Mouse (Mus musculus) inflammation-experienced regulatory T-cells, adult 6 months (primary cell): ENCODE data around the gene B4galnt3. TPM values are rescaled to one million over a fixed set of nuclear protein-coding genes. Genes with fewer than 3 reads are reported as not detected.

Experiments
- ATAC-seq: one replicate; pipeline ENCODE4 v1.8.0; 2017
- polyA plus RNA-seq, 3 experiments: library from polyadenylated mRNA; unstranded; fragments of 100-300 nt; shearing (Covaris generic); gene quantifications; one replicate each; pipeline ENCODE4 v1.2.1; 2017

The B4galnt3 gene
- polyA plus RNA-seq, 3 experiments from 2014 or later = 0.19 TPM; not detected in 2

DNA sequence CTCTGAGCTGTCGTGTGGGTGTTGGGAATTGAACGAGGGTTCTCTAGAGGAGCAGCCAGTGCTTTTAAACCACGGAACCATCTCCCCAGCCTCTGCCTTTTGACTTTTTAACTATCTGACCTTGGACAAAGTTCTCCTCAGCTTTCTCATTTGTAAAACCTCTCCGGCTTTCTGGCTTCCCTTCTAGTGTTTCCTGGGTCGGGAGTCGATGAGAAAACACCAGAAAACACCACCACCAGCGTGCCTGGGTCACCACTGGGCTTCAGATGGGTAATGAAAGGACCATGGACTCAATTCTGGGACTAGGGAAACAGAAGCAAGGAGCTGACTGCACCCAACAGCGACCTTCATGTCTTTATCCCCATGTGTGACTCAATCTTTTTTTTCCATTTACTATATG lies 20.2 kb downstream of the B4galnt3 start:
- ATAC-seq = no peak

GRCm38 (mm10) chr6:120264151-120264550 lies 30.2 kb downstream of the B4galnt3 start:
- ATAC-seq = no peak

DNA sequence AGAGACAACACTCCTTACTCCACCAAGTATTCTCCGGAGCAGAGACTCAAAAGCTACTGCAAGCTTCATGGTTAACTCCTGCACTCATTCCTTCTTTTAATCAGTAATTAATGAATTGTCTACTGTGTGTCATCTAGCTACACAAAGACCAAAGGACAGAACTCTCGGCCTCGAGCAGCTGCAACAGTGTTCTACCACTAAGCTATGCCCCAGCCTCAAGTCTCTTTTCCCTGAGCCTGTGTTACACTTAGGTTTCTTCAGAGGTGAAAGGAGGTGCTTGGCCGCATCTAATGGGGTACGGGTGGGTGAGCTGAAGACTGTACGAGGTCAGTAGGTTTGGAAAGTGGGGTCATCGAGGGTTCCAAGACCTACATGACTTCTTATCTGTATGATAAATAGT lies 30.8 kb downstream of the B4galnt3 start:
- ATAC-seq = no peak

GRCm38 (mm10) chr6:120262886-120263531 lies 31.4 kb downstream of the B4galnt3 start:
- ATAC-seq = no peak

DNA sequence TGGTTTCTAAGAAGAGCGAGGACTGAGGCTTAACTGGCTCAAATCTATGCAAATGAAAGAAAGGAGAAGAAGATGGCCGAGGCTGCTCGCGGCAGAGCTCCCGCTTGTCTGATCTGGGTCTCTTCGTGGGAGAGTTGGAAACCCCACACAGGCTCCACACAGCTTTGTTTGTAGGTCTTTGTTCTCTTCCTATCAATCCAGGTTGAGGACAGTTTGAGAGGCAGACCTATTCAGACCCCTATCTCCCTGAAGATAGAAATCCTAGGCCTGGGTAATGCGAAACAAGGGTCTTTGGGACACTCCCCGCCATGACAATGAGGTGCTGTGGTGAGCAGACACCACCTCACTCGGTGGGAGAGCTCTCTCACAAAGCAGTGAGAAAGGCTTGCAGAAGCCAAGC lies 34.9 kb downstream of the B4galnt3 start:
- ATAC-seq = no peak

- ATAC-seq = no peak
Observed at GRCm38 (mm10) chr6:120256431-120256935, 37.9 kb downstream of the B4galnt3 start.

DNA sequence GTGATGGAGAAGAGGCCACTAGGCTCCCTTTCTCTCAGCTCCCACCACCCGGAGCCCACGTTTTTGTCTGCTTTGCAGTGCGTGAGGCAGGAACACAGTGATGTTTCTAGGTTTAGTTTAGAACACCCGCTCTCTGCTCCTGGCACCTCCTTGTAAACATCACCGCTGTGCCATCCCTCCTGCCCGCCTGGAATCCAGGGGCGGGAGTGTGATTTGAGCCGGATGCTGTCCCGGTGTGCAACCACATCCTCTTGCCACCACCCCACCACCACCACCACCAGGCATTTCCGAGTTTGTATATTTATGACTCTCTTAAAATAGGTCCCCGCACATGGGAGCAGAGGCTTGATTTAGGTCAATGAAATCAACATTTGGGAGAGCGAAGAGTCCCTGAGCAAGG lies 38.7 kb downstream of the B4galnt3 start:
- no peak for ATAC-seq

- ATAC-seq = no peak
Observed at GRCm38 (mm10) chr6:120255144-120255543, 39.2 kb downstream of the B4galnt3 start.

DNA sequence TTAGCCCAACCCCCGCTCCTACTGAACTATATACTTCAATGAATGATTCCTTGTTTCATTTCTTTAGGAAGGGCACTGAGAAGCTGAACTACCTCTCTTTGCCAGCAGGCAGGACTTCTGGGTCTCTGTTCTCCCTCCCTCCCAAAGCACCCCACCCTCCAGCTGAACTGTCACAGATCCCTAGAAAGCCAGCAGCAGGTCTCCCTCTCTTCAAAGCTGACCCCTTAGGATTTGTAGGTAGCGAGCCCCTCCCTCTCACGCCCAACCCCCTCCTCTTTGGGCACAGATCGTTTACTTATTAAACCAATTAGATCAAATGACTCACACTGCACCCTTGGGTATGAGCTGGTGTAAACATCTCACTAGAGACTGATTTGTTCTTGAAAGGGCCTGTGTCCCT lies 39.7 kb downstream of the B4galnt3 start:
- no peak for ATAC-seq

- no peak for ATAC-seq
Observed at GRCm38 (mm10) chr6:120252741-120253140, 41.6 kb downstream of the B4galnt3 start.

DNA sequence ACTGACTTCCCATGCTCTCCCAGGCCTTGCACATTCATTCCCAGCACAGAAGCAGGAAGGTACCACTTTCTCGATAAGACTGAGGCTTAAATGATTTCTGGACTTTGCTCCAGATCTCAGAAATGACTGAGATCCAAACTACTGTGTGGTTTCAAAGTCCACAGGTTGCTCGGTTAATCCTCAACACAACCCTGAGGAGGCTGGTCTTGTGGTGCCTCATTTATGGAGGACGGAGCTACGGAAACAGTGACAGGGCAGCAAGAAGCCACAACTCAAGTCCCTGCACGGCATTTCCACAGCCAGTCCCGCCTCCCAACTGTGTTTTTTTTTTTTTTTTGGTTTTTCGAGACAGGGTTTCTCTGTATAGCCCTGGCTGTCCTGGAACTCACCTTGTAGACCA lies 43.3 kb downstream of the B4galnt3 start:
- ATAC-seq = no peak

DNA sequence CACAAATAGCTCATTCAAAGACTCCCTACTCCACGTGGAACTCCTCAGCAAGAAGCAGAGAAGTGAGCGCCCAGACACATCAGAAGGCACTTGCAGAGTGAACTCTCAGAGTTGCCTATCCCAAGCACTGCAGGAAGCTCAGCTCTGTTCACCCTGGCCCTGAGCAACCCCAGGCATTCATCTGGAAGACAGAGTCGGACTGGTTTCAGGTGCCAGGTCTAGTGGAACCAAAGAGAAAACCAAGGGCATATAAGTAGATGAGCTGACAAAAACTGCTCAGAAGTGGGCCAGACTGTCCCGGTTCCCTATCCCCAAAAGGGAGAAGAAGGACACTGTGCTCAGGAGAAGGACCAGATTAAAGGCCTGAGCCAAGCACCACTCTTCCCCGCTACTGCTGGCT lies 44.5 kb downstream of the B4galnt3 start:
- no peak for ATAC-seq

- ATAC-seq = no peak
Observed at GRCm38 (mm10) chr6:120246676-120247075, 47.7 kb downstream of the B4galnt3 start.

DNA sequence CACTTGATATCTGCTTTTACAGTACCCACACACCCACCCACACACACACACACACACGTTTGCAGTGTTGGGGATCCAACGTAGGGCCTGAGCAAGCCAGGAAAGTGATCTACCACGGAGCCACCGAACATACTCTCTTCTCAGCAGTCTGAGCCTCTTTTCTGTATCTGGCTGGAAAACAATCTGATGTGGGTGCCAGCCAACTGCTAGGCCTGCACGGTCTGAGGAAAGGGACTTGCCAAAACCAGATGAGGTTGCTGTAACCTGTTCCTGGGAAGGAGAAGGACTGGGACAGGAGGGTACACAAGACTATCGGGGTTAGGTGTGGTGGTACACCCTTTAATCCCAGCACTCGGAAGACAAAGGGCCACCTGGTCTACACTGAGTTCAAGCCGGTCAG lies 51.1 kb downstream of the B4galnt3 start:
- no peak for ATAC-seq

- ATAC-seq = no peak
Observed at GRCm38 (mm10) chr6:120242530-120242929, 51.8 kb downstream of the B4galnt3 start.

DNA sequence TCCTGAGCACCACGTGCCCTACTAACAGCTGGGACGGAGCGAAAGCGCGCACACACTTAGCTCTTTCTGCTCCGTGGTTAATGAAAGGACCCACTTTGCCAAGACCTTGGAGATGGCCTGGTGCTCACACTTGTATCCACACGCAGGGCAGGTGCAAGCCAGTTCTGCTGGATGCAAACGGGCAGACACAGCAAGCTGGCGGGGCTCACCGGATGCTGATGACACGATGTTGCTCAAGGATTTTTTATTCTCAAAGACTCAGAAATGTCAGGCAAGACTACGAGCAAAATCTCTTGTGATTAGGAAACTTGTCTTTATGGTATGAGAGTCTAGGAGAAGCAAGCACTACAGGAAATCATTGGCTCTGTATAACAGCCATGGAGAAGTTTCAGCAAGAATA lies 52.9 kb downstream of the B4galnt3 start:
- ATAC-seq = no peak

- ATAC-seq = no peak
Observed at GRCm38 (mm10) chr6:120240461-120240860, 53.9 kb downstream of the B4galnt3 start.

DNA sequence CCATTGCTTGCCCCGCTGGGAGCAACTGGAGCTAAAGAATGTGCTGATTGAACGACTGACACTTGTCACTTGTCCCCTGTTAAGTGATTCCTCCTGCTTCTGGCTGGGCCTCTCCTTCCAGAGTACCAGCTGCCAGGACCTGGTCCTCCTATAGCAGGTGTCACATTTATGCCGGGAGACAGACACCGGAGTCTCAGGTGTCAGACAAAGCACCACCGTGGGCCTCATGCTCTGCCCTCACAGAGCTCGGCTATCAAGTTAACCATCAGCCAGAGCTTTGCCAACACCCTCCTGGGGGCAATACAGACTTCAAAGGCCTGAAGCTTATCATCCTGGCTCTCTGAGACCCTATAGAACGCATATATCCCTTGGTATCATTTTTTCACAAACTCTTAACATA lies 58.5 kb downstream of the B4galnt3 start:
- ATAC-seq = no peak

- ATAC-seq = no peak
Observed at GRCm38 (mm10) chr6:120232885-120233284, 61.5 kb downstream of the B4galnt3 start.

DNA sequence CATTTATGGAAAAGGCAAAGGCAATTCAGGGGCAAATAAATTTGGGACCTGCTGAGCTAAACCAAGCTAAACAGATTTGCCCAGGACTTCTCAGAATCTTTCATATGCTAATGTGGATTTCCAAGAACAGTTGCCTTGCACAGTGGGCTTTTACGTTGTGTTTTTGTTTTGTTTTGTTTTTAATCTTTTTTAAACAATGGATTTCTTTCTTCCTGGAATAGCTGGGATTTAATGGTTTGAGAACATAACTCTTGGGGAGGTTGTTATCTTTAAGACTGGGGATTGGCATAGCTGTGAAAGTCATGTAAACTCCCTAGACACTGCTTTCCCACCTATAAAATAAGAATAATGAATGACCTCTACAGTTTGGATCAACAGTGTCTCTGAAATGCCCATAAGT lies 63.9 kb downstream of the B4galnt3 start:
- ATAC-seq = no peak

DNA sequence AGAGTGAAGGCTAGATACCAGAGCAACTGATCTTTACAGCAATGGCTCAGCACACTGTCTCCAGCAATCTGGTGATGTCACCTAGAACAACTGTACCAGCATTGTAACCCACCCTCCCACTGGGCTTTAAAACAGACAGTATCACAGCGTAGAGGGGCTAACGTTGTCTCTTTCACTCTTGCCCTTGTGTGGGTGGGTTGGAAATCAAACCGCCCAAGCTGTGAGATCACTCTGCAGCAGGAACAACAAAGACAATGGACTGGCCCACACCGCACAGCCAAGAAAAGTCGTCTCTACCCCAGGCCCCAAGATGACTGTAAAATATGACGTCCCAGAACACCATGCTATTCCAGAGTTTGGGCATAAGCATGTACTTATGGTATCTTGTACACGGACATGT lies 64.6 kb downstream of the B4galnt3 start:
- ATAC-seq = no peak

- no peak for ATAC-seq
Observed at GRCm38 (mm10) chr6:120227068-120227467, 67.3 kb downstream of the B4galnt3 start.

GRCm38 (mm10) chr6:120225355-120225754 lies 69.0 kb downstream of the B4galnt3 start:
- ATAC-seq = no peak

DNA sequence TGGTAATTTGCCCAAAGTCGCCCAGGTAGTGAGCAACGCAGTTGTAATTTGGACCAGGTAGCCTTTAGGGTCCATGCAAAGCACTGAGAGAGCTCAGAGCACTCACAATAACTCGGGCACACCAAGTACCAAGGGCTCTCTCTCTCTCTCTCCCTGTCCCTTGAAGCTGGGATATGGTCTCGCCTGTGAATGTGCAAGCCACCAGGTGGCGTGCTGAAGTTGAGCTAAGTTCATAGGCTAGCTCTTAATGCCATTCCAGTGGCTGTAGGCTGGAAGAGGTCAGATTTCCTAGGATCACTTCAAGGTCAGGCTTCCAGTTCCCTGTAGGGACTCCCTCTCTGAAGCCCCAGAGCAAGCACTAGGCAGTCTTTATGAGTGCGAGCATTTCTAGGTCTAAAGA lies 71.7 kb downstream of the B4galnt3 start:
- ATAC-seq = no peak

GRCm38 (mm10) chr6:120219281-120219680 lies 75.1 kb downstream of the B4galnt3 start:
- no peak for ATAC-seq
